Mouse (Mus musculus) kidney, adult 11 months (tissue): Measurements from ENCODE around the gene Ift20.

Experiments used
- DNase-seq: peaks from one replicate; pipeline ENCODE4 v3.0.0; 2022

The Ift20 gene

DNA sequence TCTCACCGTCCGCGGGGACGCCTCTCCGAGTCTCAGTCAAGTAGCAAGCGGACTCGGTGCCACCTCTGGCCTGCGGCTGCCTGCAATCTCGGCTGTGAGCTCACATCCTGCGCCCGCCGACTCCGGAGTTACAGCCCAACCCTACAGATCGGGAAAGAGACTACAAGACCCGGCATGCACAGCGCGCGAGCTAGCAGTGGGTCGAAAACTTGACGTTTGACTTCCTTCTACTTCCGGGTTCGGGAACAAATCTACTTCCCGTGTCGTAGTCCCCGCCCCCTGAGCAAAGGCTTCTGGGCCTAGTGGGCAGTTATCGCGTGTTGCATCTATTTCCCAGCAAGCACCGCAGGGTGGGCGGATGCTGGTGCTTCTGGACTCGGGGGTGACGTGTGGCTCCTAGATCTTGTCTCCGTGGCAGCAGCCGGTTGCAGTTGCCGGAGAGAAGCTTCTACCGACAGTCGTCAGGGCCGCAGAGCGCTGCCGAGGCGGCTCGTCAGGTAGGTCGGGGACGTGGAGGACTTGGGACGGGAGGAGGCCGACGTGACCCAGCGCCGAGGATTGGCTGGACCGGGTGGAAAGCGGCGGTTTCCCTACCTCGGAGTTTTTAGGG, at the start of gene Ift20, which contains the start of gene Tnfaip1:
Gene Ift20 (plus strand): TSS at position 282 of the 610 bp plus-strand sequence.
Gene Tnfaip1 (minus strand): TSS at position 253 of the 610 bp plus-strand sequence.
- peak; percentile 99 for DNase-seq

- peak; percentile 50 for DNase-seq
Observed at GRCm38 (mm10) chr11:78488168-78488567, 48.0 kb upstream of the Ift20 start.

- no peak for DNase-seq
Observed at GRCm38 (mm10) chr11:78490781-78491241, 45.4 kb upstream of the Ift20 start.

- no peak for DNase-seq
Observed at GRCm38 (mm10) chr11:78495904-78496303, 40.3 kb upstream of the Ift20 start.

DNA sequence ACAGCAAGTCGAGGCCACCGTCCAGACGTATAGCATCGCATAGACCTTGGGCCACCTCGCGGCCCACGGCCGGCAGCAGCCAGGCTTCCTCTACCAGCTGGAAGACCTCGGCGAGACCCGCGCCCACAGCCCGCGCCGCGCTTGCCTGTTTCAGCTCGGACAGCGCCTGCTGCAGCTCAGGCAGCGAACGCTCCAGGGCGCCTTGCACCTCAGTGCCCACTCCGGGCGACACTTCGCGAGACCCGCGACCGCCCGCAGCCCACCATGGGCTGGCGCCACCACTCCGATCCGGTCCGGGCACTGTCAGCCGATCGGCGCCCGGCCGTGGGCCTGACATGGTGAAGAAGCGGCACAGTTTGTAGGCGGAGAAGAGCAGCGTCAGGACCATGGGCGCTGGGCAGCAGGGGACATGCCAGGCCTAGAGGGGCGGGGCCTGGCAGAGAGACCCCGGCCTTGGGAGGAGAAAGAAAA, 39.1 kb upstream of the Ift20 start:
- DNase-seq = no peak

DNA sequence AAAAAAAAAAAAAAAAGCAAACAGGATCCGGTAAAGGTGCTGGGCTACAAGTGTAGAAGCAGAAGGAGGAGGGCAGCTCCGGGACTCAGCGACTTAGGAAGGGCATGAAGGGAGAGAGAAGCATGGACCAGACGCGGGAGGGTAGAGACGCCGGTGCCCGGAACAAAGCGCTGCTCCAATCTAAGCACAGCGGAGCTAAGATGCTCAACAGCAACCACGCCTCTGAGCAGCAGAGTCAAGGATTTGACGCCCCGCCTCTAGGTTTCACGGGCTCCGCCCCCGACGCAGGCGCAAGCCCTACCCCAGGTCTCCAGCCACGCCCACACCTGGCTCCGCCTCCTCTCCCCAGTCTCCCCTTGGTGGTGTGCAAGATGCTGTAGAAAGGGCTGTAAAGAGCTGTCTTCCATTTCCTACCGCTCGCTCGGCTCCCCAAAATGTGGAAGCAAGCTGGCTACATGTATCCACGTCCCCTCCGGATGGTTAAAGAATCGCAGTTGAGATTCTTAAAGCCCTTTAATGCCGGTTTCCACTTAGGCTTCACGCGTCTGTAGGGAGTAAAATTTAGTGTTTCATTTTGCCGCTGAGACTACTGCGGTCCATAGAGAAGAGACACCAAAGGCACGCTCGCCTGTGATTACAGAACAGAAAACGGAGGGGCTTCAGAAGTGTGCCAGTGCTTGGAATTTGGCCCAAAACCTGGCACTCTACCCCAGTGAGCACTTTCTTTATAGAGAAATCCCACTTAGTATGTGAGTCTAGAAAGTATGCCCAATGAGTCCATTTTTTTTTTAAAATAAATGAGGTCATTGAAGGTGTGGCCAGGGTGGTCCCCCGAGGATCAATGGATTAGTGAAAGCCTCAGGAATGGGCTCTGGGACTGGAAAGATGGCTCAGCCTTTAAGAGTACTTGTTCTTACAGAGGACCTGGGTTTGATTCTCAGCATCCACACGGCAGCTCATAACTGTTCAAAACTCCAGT, 38.3 kb upstream of the Ift20 start, which contains the start of gene Sarm1:
Gene Sarm1 (minus strand): TSS at position 211 of the 979 bp plus-strand sequence.
- DNase-seq = peak; percentile 91

GRCm38 (mm10) chr11:78499004-78499403, 37.2 kb upstream of the Ift20 start, which contains the start of gene Vtn:
Gene Vtn, plus strand, starts transcription at chr11:78499091.
- no peak for DNase-seq

DNA sequence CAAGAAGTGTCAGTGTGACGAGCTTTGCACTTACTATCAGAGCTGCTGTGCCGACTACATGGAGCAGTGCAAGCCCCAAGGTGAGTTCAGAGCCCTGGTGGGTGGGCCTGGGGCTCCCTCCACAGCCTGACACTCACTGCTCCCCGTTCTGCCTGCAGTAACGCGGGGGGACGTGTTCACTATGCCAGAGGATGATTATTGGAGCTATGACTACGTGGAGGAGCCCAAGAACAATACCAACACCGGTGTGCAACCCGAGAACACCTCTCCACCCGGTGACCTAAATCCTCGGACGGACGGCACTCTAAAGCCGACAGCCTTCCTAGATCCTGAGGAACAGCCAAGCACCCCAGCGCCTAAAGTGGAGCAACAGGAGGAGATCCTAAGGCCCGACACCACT, 36.6 kb upstream of the Ift20 start:
- DNase-seq = no peak

DNA sequence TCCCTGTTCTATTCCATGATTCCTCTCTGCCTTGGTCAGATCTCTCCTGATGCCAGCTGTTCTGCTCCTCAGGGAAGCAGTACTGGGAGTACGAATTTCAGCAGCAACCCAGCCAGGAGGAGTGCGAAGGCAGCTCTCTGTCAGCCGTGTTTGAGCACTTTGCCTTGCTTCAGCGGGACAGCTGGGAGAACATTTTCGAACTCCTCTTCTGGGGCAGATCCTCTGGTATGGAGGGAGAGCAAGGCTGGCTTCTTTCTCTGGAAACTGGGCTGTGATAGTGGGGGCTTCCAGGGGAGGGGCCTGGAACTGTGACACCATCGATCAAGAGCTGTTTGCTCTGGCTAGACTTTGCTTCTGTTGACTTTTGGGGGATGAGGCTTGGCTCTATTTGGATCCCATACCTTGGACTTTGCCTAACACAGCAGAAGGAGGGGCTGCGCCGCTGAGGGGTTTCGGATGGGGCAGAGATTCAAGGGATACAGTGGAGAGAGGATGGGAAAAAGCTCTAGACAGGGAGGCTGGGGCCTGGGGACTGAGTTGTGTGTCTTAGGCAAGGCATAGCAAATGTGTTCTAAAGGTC, 35.4 kb upstream of the Ift20 start:
- no peak for DNase-seq

DNA sequence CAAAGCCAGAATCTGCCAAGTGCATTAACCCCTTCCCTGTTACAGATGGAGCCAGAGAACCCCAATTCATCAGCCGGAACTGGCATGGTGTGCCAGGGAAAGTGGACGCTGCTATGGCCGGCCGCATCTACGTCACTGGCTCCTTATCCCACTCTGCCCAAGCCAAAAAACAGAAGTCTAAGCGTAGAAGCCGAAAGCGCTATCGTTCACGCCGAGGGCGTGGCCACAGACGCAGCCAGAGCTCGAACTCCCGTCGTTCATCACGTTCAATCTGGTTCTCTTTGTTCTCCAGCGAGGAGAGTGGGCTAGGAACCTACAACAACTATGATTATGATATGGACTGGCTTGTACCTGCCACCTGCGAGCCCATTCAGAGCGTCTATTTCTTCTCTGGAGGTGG, 34.6 kb upstream of the Ift20 start:
- no peak for DNase-seq

DNA sequence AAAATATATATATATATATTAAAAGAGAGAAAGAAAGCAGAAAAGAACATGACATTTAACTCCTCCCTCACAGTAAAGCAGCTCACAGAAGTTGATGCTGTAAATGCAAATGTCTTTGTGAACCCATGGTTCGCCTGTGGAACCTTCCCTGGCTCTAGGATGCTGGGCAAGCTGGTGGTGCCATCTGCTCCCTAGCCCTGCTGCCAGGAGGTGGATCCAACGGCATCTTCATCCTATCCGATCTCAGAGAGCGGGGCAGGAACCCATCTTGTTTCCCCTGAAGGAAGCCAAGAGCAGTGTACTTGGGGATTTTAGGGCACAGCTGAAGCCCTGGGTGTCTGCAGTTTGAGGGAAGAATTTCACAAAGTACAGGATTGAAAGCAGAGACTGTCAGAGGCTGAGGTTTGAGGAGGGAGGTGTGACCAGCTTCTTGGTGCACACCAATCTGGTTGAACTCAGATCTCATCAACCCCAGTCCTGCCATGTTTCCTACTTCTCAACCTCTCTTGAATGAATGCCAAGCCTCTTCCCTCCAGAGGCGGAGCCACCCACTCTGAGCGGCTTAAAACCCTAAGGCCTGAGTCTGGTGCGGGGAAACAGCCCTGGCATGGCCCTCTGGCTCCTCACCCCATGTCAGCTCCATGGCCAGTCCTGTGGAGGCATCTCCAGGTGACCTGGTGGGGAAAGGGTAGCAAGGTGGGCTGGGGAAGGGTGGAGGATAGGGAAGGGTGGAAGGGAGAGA, 33.1 kb upstream of the Ift20 start, which contains the start of gene Sebox:
Gene Sebox (plus strand): TSS at position 539 of the 742 bp plus-strand sequence.
- DNase-seq = no peak

- DNase-seq = no peak
Observed at GRCm38 (mm10) chr11:78505430-78505829, 30.7 kb upstream of the Ift20 start.

DNA sequence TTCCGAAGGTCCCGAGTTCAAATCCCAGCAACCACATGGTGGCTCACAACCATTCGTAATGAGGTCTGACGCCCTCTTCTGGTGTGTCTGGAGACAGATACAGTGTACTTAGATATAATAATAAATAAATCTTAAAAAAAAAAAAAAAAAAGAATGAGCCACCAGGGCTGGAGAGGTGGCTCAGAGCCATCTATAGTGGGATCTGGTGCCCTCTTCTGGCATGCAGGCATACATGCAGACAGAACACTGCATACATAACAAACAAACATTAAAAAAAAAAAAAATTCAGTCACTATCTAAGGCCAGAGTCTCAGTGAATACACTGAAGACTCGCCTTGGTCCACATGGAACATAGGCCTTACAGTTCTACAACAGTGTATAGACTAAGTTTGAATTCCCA, 27.0 kb upstream of the Ift20 start:
- no peak for DNase-seq

DNA sequence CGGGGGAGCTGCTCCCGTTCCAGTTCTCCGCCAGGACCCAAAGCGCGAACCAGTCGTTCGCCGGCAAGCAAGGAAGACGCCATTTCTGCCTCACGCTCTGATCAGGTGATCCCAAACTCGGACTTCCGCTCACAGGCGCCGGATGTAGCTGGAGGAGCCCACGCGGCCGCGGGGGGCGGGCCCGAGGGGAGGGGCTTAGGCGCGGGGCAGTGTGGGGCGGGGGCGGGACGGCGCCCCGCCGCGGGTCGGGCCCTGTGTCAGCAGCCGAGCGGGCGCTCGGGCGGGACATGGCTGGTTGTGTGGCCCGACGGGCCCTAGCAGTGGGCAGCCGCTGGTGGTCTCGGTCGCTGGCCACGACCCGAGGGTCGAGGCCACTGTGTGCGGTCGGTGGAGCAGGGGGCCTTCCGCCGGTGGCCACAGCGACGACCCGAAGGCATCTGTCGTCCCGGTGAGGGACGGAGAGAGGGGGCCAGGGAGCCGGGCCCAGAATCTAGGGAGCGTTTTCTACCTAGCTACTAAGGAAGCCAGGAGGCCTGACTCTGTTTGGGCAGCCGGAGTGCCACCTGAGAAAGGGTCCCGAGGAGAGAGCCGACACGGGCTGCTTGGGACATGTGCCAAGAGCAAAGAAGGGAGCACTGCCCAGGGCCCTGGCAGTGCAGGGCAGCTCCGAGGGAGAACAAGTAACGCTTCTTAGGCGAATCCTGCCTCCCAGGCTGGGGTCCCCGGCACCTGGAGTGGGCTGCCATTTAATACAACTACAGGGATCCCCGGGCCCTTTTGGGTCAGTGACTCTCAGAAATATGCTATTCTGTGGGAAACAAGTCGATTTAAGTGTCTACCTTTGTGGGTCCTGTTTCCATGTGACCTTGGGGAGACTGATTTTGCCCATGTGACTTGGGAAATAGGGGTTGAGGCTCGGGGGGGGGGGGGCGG, 23.9 kb upstream of the Ift20 start, which contains the start of the genes Tmem199 and Poldip2:
Gene Tmem199 (minus strand): TSS at position 148 of the 933 bp plus-strand sequence.
Gene Poldip2 (plus strand): TSS at position 169 of the 933 bp plus-strand sequence.
- peak; percentile 87 for DNase-seq

- DNase-seq = no peak
Observed at GRCm38 (mm10) chr11:78513106-78513790, 22.9 kb upstream of the Ift20 start.

GRCm38 (mm10) chr11:78515549-78516325, 20.4 kb upstream of the Ift20 start:
- DNase-seq = no peak

- no peak for DNase-seq
Observed at GRCm38 (mm10) chr11:78518931-78519330, 17.2 kb upstream of the Ift20 start.

DNA sequence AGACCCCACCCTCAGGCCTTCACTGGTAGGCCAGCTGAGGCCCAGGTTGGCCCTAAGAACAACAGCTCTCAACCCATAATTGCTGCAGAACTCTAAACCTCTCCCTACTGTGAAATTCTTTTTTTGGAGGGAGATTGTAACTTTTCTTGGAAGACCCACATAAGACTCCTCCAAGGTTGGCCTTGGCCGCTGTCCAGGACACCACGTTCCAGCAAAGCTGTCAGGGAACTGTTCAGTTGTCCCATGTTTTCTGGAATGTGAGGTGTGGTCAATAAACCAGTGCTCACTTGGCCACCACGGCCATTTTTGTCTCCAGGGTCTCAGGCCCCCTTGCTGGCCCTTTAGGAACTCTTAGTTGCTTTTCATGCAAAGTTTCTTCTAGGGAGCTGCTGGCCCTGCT, 14.3 kb upstream of the Ift20 start:
- DNase-seq = no peak

- DNase-seq = peak; percentile 62
Observed at GRCm38 (mm10) chr11:78522481-78522997, 13.6 kb upstream of the Ift20 start.
